Mouse (Mus musculus) midbrain, embryonic 15.5 days (tissue): ENCODE measurements at regions not wholly inside any gene's neighbourhood (a gene's known extent, or its start where the extent isn't known, plus 50 kb on each side); places are given as distances from the start of the nearest gene placed in this dataset.

ENCODE experiments used
- ATAC-seq: fragments of 200-750 bp; cut with Nextera tagmentation; replicated peaks from 2 replicates; pipeline ENCODE4 v1.8.0; 2017; ENCODE audit warnings: moderate TSS enrichment
- H3K27ac ChIP-seq: fragments of 300-500 bp; sonication (generic); 2 replicates; pipeline ENCODE4 v1.5.1; 2015; ENCODE audit warnings: mild to moderate bottlenecking, inconsistent platforms
- H3K27me3 ChIP-seq: fragments of 300-500 bp; sonication (generic); replicated peaks from 2 replicates; pipeline ENCODE4 v1.6.1; 2015; ENCODE audit warnings: inconsistent platforms
- H3K36me3 ChIP-seq: fragments of 300-500 bp; sonication (generic); replicated peaks from 2 replicates; pipeline ENCODE4 v1.6.1; 2015; ENCODE audit warnings: inconsistent platforms
- H3K4me1 ChIP-seq: fragments of 300-500 bp; sonication (generic); 2 replicates; pipeline ENCODE4 v1.6.1; 2015; ENCODE audit warnings: inconsistent platforms
- H3K4me2 ChIP-seq: fragments of 300-500 bp; sonication (generic); 2 replicates; pipeline ENCODE4 v1.6.1; 2015; ENCODE audit warnings: inconsistent platforms, mild to moderate bottlenecking, moderate library complexity
- H3K4me3 ChIP-seq: fragments of 300-500 bp; sonication (generic); 2 replicates; pipeline ENCODE4 v1.5.1; 2015; ENCODE audit warnings: mild to moderate bottlenecking, inconsistent platforms
- H3K9ac ChIP-seq: fragments of 300-500 bp; sonication (generic); 2 replicates; pipeline ENCODE4 v1.6.1; 2015; ENCODE audit warnings: mild to moderate bottlenecking, inconsistent platforms
- H3K9me3 ChIP-seq: fragments of 300-500 bp; sonication (generic); 2 replicates; pipeline ENCODE4 v1.6.1; 2016; ENCODE audit warnings: inconsistent platforms
- WGBS: fragments of 180-500 bp; shearing (Covaris S2); methylation state at CpG from one replicate; pipeline ENCODE4 v1.1.7; 2015; ENCODE audit warnings: mixed read lengths; 5-methylcytosine and 5-hydroxymethylcytosine counted together

DNA sequence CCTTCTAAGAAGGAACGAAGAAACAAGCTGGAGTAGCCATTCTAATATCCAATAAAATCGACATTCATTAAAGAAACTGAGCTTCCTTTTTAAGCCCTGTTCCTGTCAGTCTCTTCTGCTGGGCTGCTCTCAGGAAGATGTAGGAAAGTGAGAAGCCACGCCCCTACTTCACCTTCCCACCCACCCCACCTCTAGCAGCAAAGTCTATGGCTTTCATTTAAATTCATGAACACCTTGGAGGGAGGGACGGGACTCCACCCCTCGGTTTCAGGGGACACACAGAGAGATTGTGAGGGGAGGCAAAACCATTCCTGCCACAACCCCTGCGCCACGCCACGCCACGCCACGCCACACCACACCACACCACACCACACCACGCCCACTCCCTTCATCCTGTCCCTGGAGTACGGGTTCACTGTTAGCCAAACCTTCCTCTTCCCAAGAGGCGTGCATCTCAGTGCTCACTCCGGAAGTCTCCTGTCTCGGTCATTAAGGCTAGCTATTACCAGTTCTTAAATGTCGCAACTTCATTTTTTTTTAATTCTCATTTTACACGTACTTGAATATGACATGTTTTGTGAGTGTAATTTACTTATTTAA lies 132.0 kb upstream of the Mkln1 start:
- no peaks in the 10 kb centered on the region; the same call in 1 of the 2 replicates for H3K27me3 ChIP-seq
- H3K9ac ChIP-seq: no peak overlapping the region
- no peaks in the 10 kb centered on the region for H3K4me1 ChIP-seq
- no peak for ATAC-seq
- no peaks in the 10 kb centered on the region for H3K36me3 ChIP-seq
- WGBS: 80% methylated on average over 17 of the region's 17 CpGs
- no peaks in the 10 kb centered on the region for H3K9me3 ChIP-seq
- H3K4me2 ChIP-seq: no peak overlapping the region
- no peak overlapping the region for H3K4me3 ChIP-seq
- no peak overlapping the region for H3K27ac ChIP-seq

DNA sequence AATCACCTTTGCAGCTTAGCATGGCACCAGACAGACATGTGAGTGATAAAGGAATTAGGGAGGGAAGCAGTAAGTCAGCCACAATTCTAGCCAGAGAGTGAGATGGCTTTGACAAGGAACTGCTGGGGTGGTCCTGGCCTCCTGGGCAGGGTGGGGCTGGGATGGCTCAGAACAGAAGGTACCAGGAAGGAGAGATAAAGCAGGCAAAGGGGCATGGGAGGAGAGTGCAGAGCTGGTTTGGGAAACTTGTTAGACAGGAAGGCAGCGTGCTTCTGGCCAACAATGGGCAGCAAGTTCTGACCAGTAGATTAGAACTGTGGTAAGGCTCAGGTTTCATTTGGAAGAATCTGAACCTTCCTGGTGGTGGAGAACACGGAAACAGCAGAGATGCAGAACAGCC lies 130.5 kb upstream of the Mkln1 start:
- H3K9me3 ChIP-seq: no peaks in the 10 kb centered on the region
- no peak overlapping the region for H3K4me2 ChIP-seq
- H3K9ac ChIP-seq: no peak overlapping the region
- no peak for ATAC-seq
- no peaks in the 10 kb centered on the region for H3K4me1 ChIP-seq
- no peaks in the 10 kb centered on the region; the same call in 1 of the 2 replicates for H3K27me3 ChIP-seq
- H3K27ac ChIP-seq: no peak overlapping the region
- H3K4me3 ChIP-seq: no peak overlapping the region
- WGBS: 84% methylated on average over 2 of the region's 2 CpGs
- no peaks in the 10 kb centered on the region for H3K36me3 ChIP-seq

DNA sequence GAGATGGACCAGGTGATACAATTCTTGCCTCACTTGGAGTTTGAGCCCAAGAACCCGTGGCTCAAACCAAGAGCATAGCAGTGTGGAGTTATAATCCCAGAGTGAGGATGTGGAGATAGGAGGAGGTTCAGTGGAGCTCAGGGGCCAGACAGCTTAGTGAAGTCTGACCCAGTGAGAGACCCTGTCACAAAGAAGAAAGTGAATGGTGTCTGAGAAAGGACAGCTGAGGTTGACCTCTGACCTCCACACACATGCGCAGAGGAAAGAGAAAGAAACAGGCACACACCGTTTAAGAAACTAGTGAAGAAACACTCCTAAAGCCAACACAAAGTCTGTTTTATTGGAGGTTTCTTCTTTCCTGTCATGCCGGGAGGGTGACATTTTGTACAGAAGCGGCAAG lies 124.7 kb upstream of the Mkln1 start:
- 38% methylated on average over 5 of the region's 5 CpGs for WGBS
- Histone ChIP-seq H3K4me3 (no peak overlapping the region), H3K36me3 (no peaks in the 10 kb centered on the region), H3K27ac (no peak overlapping the region), H3K9me3 (no peaks in the 10 kb centered on the region), H3K4me2 (no peak overlapping the region), H3K9ac (no peak overlapping the region), H3K4me1 (no peaks in the 10 kb centered on the region), H3K27me3 (no peaks in the 10 kb centered on the region)
- ATAC-seq: no peak

GRCm38 (mm10) chr6:31274236-31274635 lies 124.3 kb upstream of the Mkln1 start:
- no peak overlapping the region for H3K4me3 ChIP-seq
- H3K36me3 ChIP-seq: no peaks in the 10 kb centered on the region
- no peaks in the 10 kb centered on the region for H3K9me3 ChIP-seq
- H3K4me1 ChIP-seq: no peaks in the 10 kb centered on the region
- WGBS: 24% methylated on average over 11 of the region's 11 CpGs
- ATAC-seq: no peak
- H3K9ac ChIP-seq: no peak overlapping the region
- no peak overlapping the region for H3K27ac ChIP-seq
- H3K4me2 ChIP-seq: no peak overlapping the region
- H3K27me3 ChIP-seq: no peaks in the 10 kb centered on the region

- ATAC-seq: no peak
- H3K4me1 ChIP-seq: no peaks in the 10 kb centered on the region
- no peaks in the 10 kb centered on the region for H3K36me3 ChIP-seq
- H3K27ac ChIP-seq: no peak overlapping the region
- H3K9me3 ChIP-seq: no peaks in the 10 kb centered on the region
- H3K4me2 ChIP-seq: no peak overlapping the region
- 59% methylated on average over 9 of the region's 9 CpGs for WGBS
- H3K27me3 ChIP-seq: no peaks in the 10 kb centered on the region
- H3K4me3 ChIP-seq: no peak overlapping the region
- H3K9ac ChIP-seq: no peak overlapping the region
Measured at GRCm38 (mm10) chr6:31277792-31278191, 120.7 kb upstream of the Mkln1 start.

DNA sequence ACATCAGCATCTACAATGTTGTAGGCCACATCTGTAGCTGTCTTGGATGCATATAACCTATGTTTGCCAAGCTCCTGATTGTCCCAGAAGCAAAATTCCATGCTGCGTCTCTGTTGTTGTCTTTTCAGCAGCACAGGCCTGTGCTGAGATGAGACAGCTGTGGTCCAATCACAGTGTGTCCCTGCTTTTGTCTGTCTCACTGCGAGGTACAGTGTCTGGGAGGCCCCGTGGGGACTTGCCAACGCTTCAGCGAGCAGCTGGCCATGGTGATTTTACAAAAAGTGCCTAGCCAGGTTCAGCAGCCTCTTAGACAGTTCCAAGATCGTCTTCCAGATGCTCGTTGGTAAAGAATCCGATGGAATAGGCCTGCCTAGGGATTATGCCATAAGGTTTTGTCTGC lies 114.6 kb upstream of the Mkln1 start:
- ATAC-seq: no peak
- Histone ChIP-seq H3K27me3 (no peaks in the 10 kb centered on the region), H3K4me1 (peaks cover 3% of the 10 kb centered on the region; the same call in 1 of the 2 replicates), H3K4me3 (no peak overlapping the region), H3K9me3 (no peaks in the 10 kb centered on the region), H3K4me2 (no peak overlapping the region), H3K9ac (no peak overlapping the region), H3K27ac (no peak overlapping the region), H3K36me3 (no peaks in the 10 kb centered on the region)
- 56% methylated on average over 8 of the region's 8 CpGs for WGBS

- no peak overlapping the region for H3K4me2 ChIP-seq
- no peaks in the 10 kb centered on the region for H3K36me3 ChIP-seq
- no peaks in the 10 kb centered on the region for H3K27me3 ChIP-seq
- 87% methylated on average over 10 of the region's 10 CpGs for WGBS
- no peaks in the 10 kb centered on the region for H3K9me3 ChIP-seq
- H3K4me1 ChIP-seq: peaks cover 3% of the 10 kb centered on the region; the same call in 1 of the 2 replicates
- no peak overlapping the region for H3K9ac ChIP-seq
- ATAC-seq: no peak
- no peak overlapping the region for H3K4me3 ChIP-seq
- no peak overlapping the region for H3K27ac ChIP-seq
Measured at GRCm38 (mm10) chr6:31284390-31284789, 114.1 kb upstream of the Mkln1 start.

DNA sequence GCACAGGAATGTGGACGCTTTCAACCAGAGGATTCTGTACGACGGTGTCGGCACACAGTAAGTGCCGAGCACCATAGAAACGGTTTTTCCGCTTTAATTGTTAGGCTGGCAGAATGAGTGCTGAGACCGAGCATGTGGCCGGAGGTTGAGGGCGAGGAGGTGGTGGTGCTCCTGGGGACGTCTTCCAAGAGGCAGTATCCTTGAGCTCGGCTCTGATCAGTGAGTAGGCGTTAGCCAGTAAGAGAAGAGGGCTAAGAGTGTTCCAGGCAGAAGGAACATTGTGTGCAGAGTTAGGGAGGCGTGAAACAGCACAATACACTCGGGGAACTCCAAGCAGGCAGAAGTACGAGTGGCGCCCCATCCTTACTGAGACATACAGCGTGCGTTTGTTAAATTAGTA lies 113.5 kb upstream of the Mkln1 start:
- H3K9me3 ChIP-seq: no peaks in the 10 kb centered on the region
- H3K4me3 ChIP-seq: no peak overlapping the region
- H3K27me3 ChIP-seq: no peaks in the 10 kb centered on the region
- H3K9ac ChIP-seq: no peak overlapping the region
- ATAC-seq: no peak
- peaks cover 3% of the 10 kb centered on the region; the same call in 1 of the 2 replicates for H3K4me1 ChIP-seq
- no peak overlapping the region for H3K27ac ChIP-seq
- H3K36me3 ChIP-seq: no peaks in the 10 kb centered on the region
- no peak overlapping the region for H3K4me2 ChIP-seq
- 77% methylated on average over 19 of the region's 19 CpGs for whole genome bisulfite sequencing

GRCm38 (mm10) chr6:31285981-31286737 lies 112.4 kb upstream of the Mkln1 start:
- no peaks in the 10 kb centered on the region for H3K27me3 ChIP-seq
- H3K4me1 ChIP-seq: peaks cover 3% of the 10 kb centered on the region; the same call in 1 of the 2 replicates
- ATAC-seq: no peak
- H3K4me3 ChIP-seq: no peak overlapping the region
- no peak overlapping the region for H3K4me2 ChIP-seq
- no peaks in the 10 kb centered on the region for H3K36me3 ChIP-seq
- WGBS: 90% methylated on average over 11 of the region's 11 CpGs
- H3K9me3 ChIP-seq: no peaks in the 10 kb centered on the region
- no peak overlapping the region for H3K9ac ChIP-seq
- H3K27ac ChIP-seq: no peak overlapping the region

GRCm38 (mm10) chr6:31287176-31287575 lies 111.4 kb upstream of the Mkln1 start:
- H3K36me3 ChIP-seq: no peaks in the 10 kb centered on the region
- no peaks in the 10 kb centered on the region for H3K27me3 ChIP-seq
- H3K27ac ChIP-seq: no peak overlapping the region
- H3K4me2 ChIP-seq: no peak overlapping the region
- H3K4me1 ChIP-seq: peaks cover 3% of the 10 kb centered on the region; the same call in 1 of the 2 replicates
- H3K9ac ChIP-seq: no peak overlapping the region
- no peak overlapping the region for H3K4me3 ChIP-seq
- WGBS: 94% methylated on average over 2 of the region's 2 CpGs
- H3K9me3 ChIP-seq: no peaks in the 10 kb centered on the region
- no peak for ATAC-seq

- no peak for ATAC-seq
- H3K9ac ChIP-seq: no peak overlapping the region
- no peak overlapping the region for H3K4me2 ChIP-seq
- H3K27ac ChIP-seq: no peak overlapping the region
- no peaks in the 10 kb centered on the region for H3K36me3 ChIP-seq
- H3K4me1 ChIP-seq: peaks cover 3% of the 10 kb centered on the region; the same call in 1 of the 2 replicates
- H3K9me3 ChIP-seq: no peaks in the 10 kb centered on the region
- no peaks in the 10 kb centered on the region for H3K27me3 ChIP-seq
- H3K4me3 ChIP-seq: no peak overlapping the region
- 79% methylated on average over 7 of the region's 7 CpGs for WGBS
Measured at GRCm38 (mm10) chr6:31287686-31288085, 110.8 kb upstream of the Mkln1 start.

- Histone ChIP-seq H3K4me2 (no peak overlapping the region), H3K4me3 (no peak overlapping the region), H3K27ac (no peak overlapping the region), H3K27me3 (no peaks in the 10 kb centered on the region), H3K4me1 (peaks cover 3% of the 10 kb centered on the region; the same call in 1 of the 2 replicates), H3K9me3 (no peaks in the 10 kb centered on the region), H3K36me3 (no peaks in the 10 kb centered on the region), H3K9ac (no peak overlapping the region)
- no peak for ATAC-seq
- WGBS: 47% methylated on average over 14 of the region's 14 CpGs
Measured at GRCm38 (mm10) chr6:31288421-31289233, 109.9 kb upstream of the Mkln1 start.
